Mouse (Mus musculus): ENCODE data around the gene Pcsk2. TPM values are rescaled to one million over a fixed set of nuclear protein-coding genes. Genes with fewer than 3 reads are reported as not detected.

The Pcsk2 gene
- polyA plus RNA-seq, 1 experiment from 2014 or later = 0.73 TPM

GRCm38 (mm10) chr2:143590398-143590797 is 44.4 kb downstream of the Pcsk2 start:
- Histone ChIP-seq H3K27ac (no peak overlapping the region), H3K9ac (no peak overlapping the region), H3K9me3 (no peaks in the 10 kb centered on the region), H3K27me3 (no peaks in the 10 kb centered on the region), H3K36me3 (no peaks in the 10 kb centered on the region), H3K4me1 (no peaks in the 10 kb centered on the region), H3K4me2 (no peak overlapping the region), H3K4me3 (no peak overlapping the region)
- WGBS = 88% methylated on average over 2 of the region's 2 CpGs
- no peak for ATAC-seq (ENCODE audit: insufficient number of reproducible peaks, low FRiP score, low TSS enrichment, low read depth)

GRCm38 (mm10) chr2:143603071-143603470 is 57.1 kb downstream of the Pcsk2 start:
- Histone ChIP-seq H3K36me3 (no peaks in the 10 kb centered on the region), H3K4me2 (no peak overlapping the region), H3K4me1 (no peaks in the 10 kb centered on the region), H3K9me3 (no peaks in the 10 kb centered on the region), H3K4me3 (no peak overlapping the region), H3K27ac (no peak overlapping the region), H3K9ac (no peak overlapping the region), H3K27me3 (no peaks in the 10 kb centered on the region)
- WGBS = 62% methylated on average over 3 of the region's 3 CpGs
- ATAC-seq (ENCODE audit: insufficient number of reproducible peaks, low FRiP score, low TSS enrichment, low read depth) = no peak

GRCm38 (mm10) chr2:143603871-143604512 is 58.0 kb downstream of the Pcsk2 start:
- H3K4me2 ChIP-seq = no peak overlapping the region
- no peaks in the 10 kb centered on the region for H3K27me3 ChIP-seq
- ATAC-seq (ENCODE audit: insufficient number of reproducible peaks, low FRiP score, low TSS enrichment, low read depth) = no peak
- no peak overlapping the region for H3K9ac ChIP-seq
- H3K4me1 ChIP-seq = no peaks in the 10 kb centered on the region
- no peak overlapping the region for H3K27ac ChIP-seq
- 43% methylated on average over 2 of the region's 2 CpGs for WGBS
- no peaks in the 10 kb centered on the region for H3K36me3 ChIP-seq
- no peaks in the 10 kb centered on the region for H3K9me3 ChIP-seq
- no peak overlapping the region for H3K4me3 ChIP-seq

- 71% methylated on average over 9 of the region's 9 CpGs for WGBS
- Histone ChIP-seq H3K9ac (no peak overlapping the region), H3K4me3 (no peak overlapping the region), H3K4me1 (no peaks in the 10 kb centered on the region), H3K9me3 (no peaks in the 10 kb centered on the region), H3K27ac (no peak overlapping the region), H3K36me3 (no peaks in the 10 kb centered on the region), H3K27me3 (no peaks in the 10 kb centered on the region), H3K4me2 (no peak overlapping the region)
- ATAC-seq (ENCODE audit: insufficient number of reproducible peaks, low FRiP score, low TSS enrichment, low read depth) = no peak
Observed at GRCm38 (mm10) chr2:143610355-143611331, 64.7 kb downstream of the Pcsk2 start.

GRCm38 (mm10) chr2:143613466-143613865 is 67.5 kb downstream of the Pcsk2 start:
- no peak for ATAC-seq (ENCODE audit: insufficient number of reproducible peaks, low FRiP score, low TSS enrichment, low read depth)
- H3K4me1 ChIP-seq = no peaks in the 10 kb centered on the region
- WGBS = 79% methylated on average over 3 of the region's 3 CpGs
- H3K36me3 ChIP-seq = no peaks in the 10 kb centered on the region
- H3K4me3 ChIP-seq = no peak overlapping the region
- H3K4me2 ChIP-seq = no peak overlapping the region
- H3K9ac ChIP-seq = no peak overlapping the region
- no peaks in the 10 kb centered on the region for H3K27me3 ChIP-seq
- H3K27ac ChIP-seq = no peak overlapping the region
- H3K9me3 ChIP-seq = no peaks in the 10 kb centered on the region

- Histone ChIP-seq H3K27me3 (no peaks in the 10 kb centered on the region), H3K4me1 (no peaks in the 10 kb centered on the region), H3K4me2 (no peak overlapping the region), H3K9me3 (no peaks in the 10 kb centered on the region), H3K9ac (no peak overlapping the region), H3K36me3 (no peaks in the 10 kb centered on the region), H3K4me3 (no peak overlapping the region), H3K27ac (no peak overlapping the region)
- WGBS = 76% methylated on average over 5 of the region's 5 CpGs
- no peak for ATAC-seq (ENCODE audit: insufficient number of reproducible peaks, low FRiP score, low TSS enrichment, low read depth)
Observed at GRCm38 (mm10) chr2:143614775-143615174, 68.8 kb downstream of the Pcsk2 start.

- Histone ChIP-seq H3K4me1 (no peaks in the 10 kb centered on the region), H3K9me3 (no peaks in the 10 kb centered on the region), H3K27me3 (no peaks in the 10 kb centered on the region), H3K36me3 (no peaks in the 10 kb centered on the region), H3K9ac (no peak overlapping the region), H3K4me3 (no peak overlapping the region), H3K27ac (no peak overlapping the region), H3K4me2 (no peak overlapping the region)
- ATAC-seq (ENCODE audit: insufficient number of reproducible peaks, low FRiP score, low TSS enrichment, low read depth) = no peak
- WGBS = 41% methylated on average over 3 of the region's 3 CpGs
Observed at GRCm38 (mm10) chr2:143620916-143621315, 75.0 kb downstream of the Pcsk2 start.

- no peak overlapping the region for H3K4me2 ChIP-seq
- H3K9me3 ChIP-seq = no peaks in the 10 kb centered on the region
- no peak for ATAC-seq (ENCODE audit: insufficient number of reproducible peaks, low FRiP score, low TSS enrichment, low read depth)
- no peaks in the 10 kb centered on the region for H3K27me3 ChIP-seq
- 64% methylated on average over 3 of the region's 3 CpGs for WGBS
- no peak overlapping the region for H3K27ac ChIP-seq
- H3K4me3 ChIP-seq = no peak overlapping the region
- no peak overlapping the region for H3K9ac ChIP-seq
- H3K4me1 ChIP-seq = no peaks in the 10 kb centered on the region
- H3K36me3 ChIP-seq = no peaks in the 10 kb centered on the region
Observed at GRCm38 (mm10) chr2:143623916-143624315, 78.0 kb downstream of the Pcsk2 start.

- 86% methylated on average over 1 of the region's 1 CpGs for WGBS
- Histone ChIP-seq H3K36me3 (no peaks in the 10 kb centered on the region), H3K4me3 (no peak overlapping the region), H3K4me1 (no peaks in the 10 kb centered on the region), H3K4me2 (no peak overlapping the region), H3K9me3 (no peaks in the 10 kb centered on the region), H3K9ac (no peak overlapping the region), H3K27ac (no peak overlapping the region), H3K27me3 (no peaks in the 10 kb centered on the region)
- no peak for ATAC-seq (ENCODE audit: insufficient number of reproducible peaks, low FRiP score, low TSS enrichment, low read depth)
Observed at GRCm38 (mm10) chr2:143643305-143643704, 97.3 kb downstream of the Pcsk2 start.

- WGBS = 75% methylated on average over 4 of the region's 4 CpGs
- Histone ChIP-seq H3K36me3 (no peaks in the 10 kb centered on the region), H3K4me1 (no peaks in the 10 kb centered on the region), H3K4me3 (no peak overlapping the region), H3K27ac (no peak overlapping the region), H3K9ac (no peak overlapping the region), H3K27me3 (no peaks in the 10 kb centered on the region), H3K4me2 (no peak overlapping the region), H3K9me3 (no peaks in the 10 kb centered on the region)
- ATAC-seq (ENCODE audit: insufficient number of reproducible peaks, low FRiP score, low TSS enrichment, low read depth) = no peak
Observed at GRCm38 (mm10) chr2:143644374-143644773, 98.4 kb downstream of the Pcsk2 start.

- H3K27me3 ChIP-seq = no peaks in the 10 kb centered on the region
- no peak overlapping the region for H3K4me3 ChIP-seq
- H3K9me3 ChIP-seq = no peaks in the 10 kb centered on the region
- H3K36me3 ChIP-seq = no peaks in the 10 kb centered on the region
- H3K4me2 ChIP-seq = no peak overlapping the region
- WGBS = 84% methylated on average over 5 of the region's 5 CpGs
- ATAC-seq (ENCODE audit: insufficient number of reproducible peaks, low FRiP score, low TSS enrichment, low read depth) = no peak
- H3K27ac ChIP-seq = no peak overlapping the region
- H3K9ac ChIP-seq = no peak overlapping the region
- H3K4me1 ChIP-seq = no peaks in the 10 kb centered on the region
Observed at GRCm38 (mm10) chr2:143646001-143646400, 100.0 kb downstream of the Pcsk2 start.

- WGBS = 83% methylated on average over 4 of the region's 4 CpGs
Observed at GRCm38 (mm10) chr2:143654621-143655020, 108.7 kb downstream of the Pcsk2 start.

More at GRCm38 (mm10) chr2:143654621-143655020, 108.7 kb downstream of the Pcsk2 start:
- H3K4me3 ChIP-seq = no peak overlapping the region
- no peak overlapping the region for H3K27ac ChIP-seq
- H3K4me1 ChIP-seq = no peaks in the 10 kb centered on the region
- ATAC-seq (ENCODE audit: insufficient number of reproducible peaks, low FRiP score, low TSS enrichment, low read depth) = no peak
- no peaks in the 10 kb centered on the region for H3K9me3 ChIP-seq
- no peak overlapping the region for H3K9ac ChIP-seq
- H3K36me3 ChIP-seq = no peaks in the 10 kb centered on the region
- H3K27me3 ChIP-seq = no peaks in the 10 kb centered on the region
- no peak overlapping the region for H3K4me2 ChIP-seq

All from limb, embryonic 15.5 days (tissue).